Mouse (Mus musculus): Measurements from ENCODE around the gene Gnpnat1.
"Not testable (repeated sequence)": the region's sequence is repeated elsewhere in the genome, so short reads cannot be mapped to it uniquely, and the experiment has no call there.

Gene Gnpnat1

DNA sequence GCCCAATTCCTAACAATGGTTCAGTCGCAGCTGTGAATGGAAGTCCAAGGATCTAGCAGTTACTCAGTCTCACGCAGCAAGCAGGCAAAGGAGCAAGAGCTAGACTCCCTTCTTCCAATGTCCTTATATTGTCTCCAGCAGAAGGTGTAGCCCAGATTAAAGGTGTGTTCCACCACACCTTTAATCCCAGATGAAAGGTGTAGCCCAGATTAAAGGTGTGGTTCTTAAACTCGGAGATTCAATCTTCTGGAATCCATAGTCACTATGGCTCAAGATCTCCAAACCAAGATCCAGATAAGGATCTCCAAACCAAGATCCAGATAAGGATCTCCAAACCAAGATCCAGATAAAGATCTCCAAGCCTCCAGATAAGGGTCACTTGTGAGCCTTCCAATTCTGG lies at the start of gene Gnpnat1:
Gnpnat1 (minus strand) TSS at position 101 of the 400 bp plus-strand sequence.
- DNase-seq, result not testable (repeated sequence)

DNA sequence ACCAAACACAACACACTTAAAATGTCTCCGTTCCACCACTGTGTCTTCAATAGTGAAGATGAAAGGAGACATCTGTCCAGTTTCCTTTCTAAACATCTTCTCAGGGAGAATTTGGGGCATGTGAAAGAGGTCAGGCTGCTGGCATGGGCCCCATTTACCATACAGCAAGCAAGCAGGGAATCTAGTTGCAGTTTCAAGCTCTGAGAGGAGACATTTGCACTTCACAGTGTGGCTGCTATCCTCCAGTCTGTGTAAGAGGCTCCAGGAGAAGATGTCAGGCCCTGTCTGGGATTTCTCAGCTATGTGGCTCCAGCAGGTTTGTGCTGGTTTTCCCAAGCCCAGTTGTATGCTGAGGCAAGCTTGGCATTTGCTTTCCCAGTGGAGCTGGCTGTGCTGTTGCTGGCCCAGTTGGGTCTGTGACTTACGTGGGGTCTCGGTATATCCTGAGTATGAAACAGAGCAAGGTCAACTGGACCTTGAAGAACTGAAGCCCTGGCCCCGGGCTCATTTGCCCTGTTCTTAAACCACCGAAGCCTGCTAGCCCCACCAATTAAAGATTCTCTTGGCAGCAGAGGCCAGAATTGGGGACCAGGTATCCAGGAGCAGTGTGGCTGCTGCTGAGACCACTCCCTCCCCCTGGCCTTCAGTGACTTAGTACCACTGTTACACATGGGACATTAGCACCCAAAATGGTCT lies 49.0 kb upstream of the Gnpnat1 start:
- DNase-seq, result no peak

DNA sequence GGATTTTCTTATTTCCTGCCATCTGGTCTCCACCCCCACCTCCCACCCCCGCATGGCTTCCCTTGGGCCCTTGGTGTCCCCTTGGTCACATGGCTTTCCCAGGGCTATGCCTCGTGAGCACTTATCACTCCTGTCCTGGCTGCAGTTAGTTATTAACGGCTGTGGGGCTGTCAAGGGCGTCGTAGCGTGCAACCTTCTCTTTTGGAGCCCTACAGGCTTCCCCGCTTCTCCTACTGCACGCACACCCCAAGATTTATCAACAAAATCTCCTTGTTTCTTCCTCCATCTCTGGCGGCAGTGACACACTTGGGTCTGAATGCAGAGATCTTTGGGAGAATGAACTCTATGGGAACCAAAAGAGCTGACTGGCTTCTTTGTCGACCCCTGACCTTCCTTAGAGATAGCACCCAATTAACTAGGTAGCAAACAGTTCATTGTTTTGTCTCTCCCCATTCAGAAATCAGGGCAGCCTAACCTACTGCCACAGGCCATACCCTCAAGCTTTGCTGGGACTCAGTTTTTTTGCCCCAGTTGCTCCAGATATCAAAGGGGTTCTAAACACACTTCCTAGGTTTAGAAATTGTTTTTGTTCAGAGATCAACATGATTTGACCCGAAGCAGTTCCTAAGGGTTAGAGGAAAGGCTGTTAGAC lies 48.3 kb upstream of the Gnpnat1 start:
- peak; percentile 43 for DNase-seq

DNA sequence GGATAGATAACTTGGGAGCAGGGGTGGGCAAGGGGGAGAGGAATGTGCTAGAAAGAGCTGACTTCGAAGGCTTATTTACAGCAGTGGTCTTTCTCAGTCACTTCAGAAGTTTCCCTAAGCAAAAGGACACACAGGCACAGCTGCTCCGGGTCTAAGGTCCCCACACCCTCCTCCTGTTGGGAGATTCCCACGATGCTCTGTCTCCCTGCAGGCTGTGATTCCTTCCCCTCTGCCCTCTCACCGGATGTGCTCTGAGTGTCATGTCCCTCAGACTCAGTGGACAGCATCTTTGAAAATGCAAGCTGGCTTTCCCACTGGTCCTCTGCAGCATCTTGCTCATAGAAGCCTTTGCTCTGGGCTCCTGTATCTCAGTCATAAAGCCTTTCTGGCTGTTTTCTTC lies 47.4 kb upstream of the Gnpnat1 start:
- no peak for DNase-seq

DNA sequence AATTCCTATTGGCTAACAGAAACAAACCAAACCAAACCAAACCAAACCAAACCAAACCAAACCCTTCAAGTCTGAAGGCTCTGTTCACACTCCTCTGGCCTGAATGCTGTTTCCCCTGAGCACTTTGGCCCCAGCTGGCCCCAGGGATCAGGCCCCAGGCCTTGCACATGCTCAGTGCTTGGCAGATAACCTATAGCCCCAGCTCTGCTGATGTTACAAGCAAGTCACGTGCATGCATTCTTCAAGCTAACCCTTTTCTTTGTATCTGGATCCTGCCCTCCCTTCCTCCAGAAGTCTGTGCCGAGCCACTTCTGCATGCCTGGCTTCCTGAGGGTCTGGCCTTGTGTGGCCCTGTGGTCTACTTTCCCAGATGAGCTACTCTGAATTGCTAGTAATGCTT lies 46.4 kb upstream of the Gnpnat1 start:
- no peak for DNase-seq

DNA sequence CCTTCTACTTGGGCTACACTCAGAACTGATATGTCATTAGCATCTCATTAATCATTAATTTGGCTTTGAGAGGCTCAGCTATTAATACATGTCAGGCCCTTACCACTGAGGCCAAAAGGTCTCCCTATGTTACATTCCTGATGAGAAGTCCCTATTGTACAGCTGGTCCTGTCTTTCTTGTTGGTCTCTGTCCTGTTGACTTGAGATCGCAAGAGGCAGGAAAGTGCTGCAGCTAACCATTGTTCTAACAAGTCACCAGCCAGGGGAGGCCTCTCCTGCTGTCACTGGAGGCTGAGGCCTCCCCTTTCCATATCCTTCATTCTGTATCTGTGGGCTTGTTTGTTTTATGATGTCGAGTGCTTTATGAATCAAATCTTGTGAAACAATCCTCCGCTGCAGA lies 42.1 kb upstream of the Gnpnat1 start:
- DNase-seq, result no peak

DNA sequence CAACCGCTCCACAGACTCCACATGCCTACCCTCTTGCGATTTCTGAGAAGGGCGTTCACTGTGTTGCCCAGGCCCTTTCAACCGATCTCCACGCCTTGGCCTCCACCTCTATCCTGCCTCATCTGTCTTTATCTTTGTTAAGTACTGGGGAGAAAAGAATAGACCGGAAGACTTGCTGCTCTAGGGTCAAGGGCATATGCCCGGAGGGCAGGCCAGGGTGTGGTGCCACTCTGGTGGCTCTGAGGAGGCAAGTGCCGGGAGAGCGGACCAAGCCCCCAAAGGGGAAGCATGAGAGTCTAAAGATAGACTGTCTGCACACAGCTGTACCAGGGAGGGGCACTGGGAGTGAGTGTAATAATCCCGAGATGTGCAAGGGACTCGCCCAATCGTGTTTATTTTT lies 40.7 kb upstream of the Gnpnat1 start:
- no peak for DNase-seq

DNA sequence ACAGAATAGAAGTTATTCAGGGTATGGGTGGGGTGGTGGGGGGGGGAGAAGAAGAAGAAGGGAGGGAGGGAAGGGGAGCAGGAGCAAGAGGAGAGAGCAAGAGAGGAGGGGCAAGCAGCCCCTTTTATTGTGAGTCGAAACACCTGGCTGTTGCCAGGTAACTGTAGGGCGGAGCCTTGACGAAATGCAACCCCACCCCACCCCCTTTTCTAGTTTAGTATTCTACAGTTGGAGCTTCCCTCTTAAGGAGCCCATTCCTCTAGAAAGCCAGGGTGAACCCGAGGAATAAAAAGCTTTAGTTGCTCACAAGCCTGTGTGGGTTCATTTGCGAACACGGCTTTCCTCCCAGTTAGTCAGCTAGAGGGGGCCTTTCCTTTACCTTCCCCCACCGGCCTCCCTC lies 40.2 kb upstream of the Gnpnat1 start:
- DNase-seq, result no peak

DNA sequence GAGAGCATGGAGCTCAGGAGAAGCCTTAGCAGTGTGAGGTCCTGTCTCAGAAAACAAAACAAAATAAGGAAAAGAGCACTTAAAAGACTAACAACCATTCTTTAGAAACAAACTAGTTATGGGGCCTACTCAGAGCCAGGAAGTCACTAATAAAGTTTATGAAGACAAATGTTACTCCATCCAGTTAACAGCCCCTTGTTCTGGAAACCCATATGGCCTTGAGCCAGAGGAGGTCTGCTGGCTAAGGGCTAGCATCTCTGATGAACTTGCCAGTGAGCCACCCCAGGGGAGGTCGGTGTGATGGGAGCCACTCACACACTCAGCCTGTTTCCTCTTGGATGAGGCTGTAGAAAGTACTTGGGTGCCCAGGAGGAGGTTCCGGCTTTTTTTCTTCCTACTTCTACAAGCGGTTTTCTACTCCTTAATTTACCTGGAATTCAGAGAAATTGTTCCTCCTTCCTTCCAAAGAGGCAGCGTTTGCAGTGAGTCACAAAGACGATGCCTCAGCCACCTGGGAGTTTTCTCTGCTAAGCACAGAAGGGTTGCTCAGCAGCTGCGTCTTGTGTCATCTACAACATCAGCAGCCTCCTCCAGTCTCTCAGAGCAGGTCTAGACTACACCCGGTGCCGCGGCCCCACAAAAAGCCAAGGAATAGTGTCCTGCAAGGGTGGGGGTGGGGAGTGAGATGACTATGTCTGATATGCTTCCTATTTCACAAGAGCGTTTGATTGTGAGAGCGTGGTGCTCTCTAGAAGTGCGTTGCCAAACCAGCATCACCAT lies 38.3 kb upstream of the Gnpnat1 start:
- DNase-seq, result no peak

DNA sequence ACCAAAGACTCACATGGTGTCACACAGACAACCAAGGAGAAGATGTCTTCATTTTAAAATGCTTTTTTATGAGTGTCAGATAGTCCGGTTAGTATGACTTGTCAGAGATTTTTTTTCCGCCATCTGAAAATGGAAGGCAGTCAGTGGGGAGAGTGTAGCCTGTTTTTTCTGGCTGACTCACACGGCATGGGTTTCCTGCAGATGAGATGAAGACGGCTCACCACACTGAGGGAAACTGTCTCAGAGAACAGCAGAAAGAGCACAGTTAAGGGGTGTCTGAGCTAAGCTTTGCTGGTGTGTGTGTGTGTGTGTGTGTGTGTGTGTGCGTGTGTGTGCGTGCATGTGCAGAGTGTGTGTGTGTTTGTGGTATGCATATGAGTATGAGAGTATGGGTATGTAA lies 36.6 kb upstream of the Gnpnat1 start:
- DNase-seq, result no peak

DNA sequence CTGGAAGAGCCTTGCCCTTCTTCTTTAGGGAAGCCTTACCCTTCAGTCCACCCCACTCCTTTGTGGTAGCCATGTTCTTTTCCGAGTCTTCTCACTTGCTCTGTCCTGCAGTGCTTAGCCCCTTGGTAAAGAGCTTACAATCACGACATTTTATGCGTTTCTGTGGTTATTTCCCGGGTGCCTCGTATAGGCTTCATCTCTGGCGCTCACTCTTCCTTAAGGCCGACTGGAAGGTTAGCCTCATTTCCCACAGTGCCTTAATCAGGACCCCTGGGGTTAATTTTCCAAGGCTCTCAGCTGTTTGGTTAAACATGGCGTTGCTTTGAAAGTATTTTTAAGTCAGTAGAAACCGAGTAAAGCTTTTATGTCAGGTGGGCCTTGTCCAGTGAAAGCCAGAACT lies 34.7 kb upstream of the Gnpnat1 start:
- no peak for DNase-seq

DNA sequence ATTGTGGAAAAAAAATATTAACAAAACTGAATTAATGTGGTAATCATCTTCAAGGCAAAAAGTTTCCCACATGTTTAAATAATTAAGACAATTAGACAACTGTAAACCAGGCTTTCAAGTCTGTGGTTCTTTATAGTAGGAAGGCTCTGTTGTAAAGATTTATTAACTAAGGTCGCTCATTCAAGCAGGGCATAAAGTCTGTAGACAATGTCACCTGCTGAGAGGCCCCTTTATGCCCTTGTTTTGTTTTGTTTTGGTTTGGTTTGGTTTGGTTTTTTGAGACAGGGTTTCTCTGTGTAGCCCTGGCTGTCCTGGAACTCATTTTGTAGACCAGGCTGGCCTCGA lies 34.2 kb upstream of the Gnpnat1 start:
- no peak for DNase-seq

DNA sequence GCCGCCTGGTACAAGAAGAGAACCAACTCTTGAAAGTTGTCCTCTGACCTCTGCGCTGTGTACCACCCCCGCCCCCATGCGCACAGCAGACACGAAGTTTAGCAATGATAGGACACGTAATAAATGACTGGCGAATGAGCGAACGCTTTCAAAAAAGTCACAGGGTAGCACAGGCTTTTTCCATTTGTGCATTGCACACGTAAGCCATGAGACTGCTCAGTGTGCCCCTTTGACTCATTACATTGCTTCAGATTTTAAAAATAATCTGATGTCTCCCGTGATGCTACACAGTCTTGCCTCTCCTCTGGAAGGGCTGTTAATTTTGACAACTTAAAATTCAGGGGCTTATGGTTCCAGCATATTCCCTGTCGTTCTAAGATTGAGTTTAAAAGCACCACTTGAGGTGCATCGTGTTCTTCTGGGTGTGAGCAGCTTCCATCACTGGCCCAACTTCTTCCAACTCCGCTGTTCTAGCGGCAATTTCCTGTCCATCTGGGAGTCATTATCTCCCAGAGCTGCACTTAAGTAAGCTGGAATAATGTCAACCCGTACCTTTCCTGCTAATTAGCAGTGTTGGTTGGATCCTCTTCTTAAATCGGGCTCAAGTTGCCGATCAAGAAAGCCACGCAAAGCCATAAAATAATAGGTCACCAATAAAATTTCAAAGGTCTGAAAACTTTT lies 33.7 kb upstream of the Gnpnat1 start:
- DNase-seq, result no peak

DNA sequence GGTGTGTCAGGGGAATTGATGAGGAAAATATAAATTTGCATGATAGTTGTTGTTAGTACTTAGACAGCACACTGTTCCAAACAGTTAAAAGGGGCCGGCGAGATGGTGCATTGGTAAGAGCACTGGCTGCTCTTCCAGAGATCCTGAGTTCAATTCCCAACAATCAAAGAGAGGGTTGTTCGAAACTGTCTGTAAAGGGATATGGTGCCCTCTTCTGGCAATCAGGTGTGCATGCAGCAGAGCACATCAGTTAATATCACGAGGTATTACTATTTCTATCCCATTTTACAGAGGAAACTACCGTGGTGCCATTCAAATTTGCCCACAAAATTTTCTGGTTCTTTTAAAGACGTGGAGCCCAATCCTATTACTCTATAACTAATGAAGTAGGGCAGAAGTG lies 29.5 kb upstream of the Gnpnat1 start:
- DNase-seq, result no peak

DNA sequence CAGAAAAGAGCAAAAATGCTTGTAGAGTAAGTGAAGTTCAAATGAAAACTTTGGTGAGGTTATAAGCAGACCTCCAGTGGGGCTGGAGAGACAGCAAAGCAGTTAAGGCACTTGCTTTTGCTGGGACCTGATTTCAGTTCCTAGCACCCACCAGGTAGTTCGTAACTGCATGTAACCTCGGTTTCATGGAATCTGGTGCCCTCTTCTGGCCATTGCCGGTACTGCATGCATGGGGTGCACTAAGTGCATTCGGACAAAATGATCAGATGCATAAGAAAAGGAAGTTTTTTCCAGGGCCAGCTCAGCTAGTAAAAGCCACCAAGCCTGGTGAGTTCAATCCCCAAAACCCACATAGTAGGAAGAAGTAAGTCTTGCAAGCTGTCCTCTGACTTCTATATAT lies 27.3 kb upstream of the Gnpnat1 start:
- DNase-seq, result no peak

DNA sequence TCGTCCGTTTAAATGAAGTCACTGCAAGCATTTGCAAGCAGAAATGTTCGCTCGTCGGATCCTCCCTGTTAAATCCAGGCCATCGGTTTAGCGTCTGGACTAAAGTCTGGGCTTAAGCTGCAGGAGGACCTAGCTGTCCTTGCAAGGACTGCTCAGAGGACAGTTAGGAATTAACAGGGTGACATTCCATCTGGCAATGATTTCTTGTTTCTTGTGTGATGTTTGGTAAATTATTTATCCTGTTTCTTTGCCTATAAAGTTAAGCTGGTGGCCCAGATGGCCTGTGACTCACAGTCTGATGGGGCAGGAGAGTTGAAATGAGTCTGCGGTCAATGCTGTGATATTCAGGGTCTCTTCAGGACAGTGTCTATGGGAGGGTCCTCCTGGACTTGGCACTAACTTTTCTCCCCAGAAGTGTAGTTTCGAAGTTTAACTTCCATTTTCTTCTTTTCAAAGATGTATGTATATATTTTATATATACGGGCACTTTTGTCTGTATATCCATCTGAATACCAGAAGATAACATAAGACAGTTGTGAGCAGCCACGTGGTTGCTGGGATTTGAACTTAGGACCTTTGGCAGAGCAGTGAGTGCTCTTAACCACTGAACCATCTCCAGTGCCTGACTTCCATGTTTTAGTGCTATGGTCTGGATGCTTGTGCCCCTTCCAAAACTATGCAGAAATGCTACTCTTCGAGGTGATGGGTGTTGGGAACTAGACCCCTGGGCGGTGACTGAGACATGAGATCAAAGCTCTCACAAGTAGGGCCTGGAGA lies 25.5 kb upstream of the Gnpnat1 start:
- no peak for DNase-seq

DNA sequence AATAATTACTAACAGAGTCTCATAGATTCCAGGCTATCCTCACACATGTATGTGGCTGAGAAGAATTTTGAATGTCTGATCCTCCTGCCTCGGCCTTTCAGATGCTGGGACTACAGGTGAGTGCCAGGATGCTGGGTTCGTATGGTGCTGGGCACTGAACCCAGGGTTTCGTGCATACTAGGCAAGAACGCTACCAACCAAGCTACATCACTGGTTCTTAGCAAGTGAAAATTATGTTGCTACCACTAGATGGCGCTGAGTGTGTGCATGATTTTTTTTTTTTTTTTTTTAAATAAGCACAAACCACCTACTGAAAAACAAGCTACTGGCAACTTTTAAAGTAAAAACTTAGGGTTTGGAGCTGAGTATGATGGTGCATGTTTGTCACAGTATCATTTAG lies 18.5 kb upstream of the Gnpnat1 start:
- peak; percentile 25 for DNase-seq

DNA sequence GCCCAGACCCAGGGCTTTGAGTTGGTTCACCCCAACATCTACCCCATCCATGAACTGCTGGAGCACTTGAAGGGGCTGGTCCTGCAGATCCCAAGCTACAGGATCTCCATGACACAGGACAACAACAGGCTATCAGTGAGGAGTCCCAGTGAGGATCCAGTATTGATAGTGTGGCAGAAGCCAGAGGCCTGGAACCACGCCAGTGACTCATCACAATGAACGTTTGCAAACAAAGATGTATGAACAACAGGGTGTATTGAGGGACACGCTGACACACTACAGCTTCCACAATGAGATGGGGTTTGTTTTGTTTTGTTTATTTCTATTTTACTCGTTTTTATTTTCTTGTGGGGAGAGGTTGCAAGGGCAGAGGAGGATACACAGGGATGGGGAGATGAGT lies 17.7 kb upstream of the Gnpnat1 start:
- DNase-seq, result peak; percentile 21

DNA sequence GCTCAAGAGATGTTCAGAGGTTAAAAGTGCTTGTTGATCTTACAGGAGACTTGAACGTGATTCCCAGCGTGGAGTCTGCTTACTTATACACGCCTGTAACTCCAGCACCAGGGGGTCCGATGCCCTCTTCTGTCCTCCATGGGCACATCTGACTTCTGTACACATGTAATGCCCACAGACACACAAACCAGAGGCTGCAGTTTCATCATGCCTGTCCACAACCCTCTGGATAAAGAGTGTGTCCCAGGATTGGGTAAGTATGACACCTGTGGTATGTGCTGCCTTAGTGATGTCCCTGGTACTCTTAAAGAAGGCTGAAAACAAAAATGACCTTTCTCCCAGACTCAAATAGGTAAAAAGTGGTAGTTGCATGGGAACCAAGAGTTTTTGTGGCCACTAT lies 14.6 kb upstream of the Gnpnat1 start:
- DNase-seq, result no peak

DNA sequence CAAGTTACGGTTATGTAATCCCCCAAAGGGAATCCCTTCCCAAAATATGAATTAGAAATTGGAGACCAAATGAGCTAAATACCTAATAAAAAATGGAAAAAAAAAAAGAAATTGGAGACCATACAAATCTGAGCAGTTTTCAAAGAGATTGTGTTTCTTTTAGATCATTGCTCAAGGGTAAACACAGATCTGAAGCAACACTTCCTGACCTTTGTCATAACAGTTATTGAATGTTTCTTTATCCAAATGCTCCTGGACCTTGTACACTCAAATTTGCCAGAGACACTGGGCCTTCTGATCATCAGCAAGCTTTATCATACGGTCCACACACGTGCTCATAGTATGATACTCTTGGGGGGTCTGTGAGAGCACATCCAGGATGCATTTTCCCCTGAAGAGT lies 13.8 kb upstream of the Gnpnat1 start:
- no peak for DNase-seq

DNA sequence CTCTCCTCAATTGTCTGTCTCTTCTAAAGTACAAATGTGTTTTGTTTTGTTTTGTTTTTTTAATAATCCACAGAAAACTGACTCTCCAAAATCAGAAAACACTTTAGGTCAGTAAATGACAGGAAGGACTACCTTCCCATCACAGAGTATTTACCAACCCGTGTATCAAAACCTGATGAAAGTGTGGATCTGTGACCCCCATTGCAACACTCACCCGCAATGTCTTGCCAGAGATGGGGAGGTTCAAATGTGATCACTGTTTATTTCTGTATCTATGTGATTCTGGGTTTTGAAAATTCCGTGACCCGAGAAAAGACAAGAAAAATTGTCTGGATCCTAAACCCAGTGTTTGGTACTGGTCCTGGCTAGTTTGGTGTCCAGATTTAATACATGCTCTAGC lies 11.6 kb upstream of the Gnpnat1 start:
- DNase-seq, result no peak

DNA sequence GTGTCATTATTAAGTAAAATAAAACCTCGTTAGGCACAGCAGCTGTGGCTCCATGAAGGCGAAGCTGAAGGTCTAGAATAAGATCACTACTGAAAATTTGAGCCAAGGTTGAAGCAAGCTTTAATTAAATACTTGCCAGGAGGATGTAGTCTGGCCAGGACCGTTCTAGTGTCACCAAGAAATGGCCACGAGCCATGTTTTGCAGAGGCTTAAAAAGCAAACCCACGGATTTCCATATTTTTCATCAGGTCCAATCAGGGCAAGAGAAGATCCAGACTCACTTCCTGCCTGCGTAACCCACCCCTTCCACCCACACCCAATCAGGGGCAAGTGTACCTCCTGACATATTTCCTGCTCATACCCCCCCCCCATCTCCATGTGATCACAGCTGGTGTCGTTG lies 1.1 kb downstream of the Gnpnat1 start:
- no peak for DNase-seq

DNA sequence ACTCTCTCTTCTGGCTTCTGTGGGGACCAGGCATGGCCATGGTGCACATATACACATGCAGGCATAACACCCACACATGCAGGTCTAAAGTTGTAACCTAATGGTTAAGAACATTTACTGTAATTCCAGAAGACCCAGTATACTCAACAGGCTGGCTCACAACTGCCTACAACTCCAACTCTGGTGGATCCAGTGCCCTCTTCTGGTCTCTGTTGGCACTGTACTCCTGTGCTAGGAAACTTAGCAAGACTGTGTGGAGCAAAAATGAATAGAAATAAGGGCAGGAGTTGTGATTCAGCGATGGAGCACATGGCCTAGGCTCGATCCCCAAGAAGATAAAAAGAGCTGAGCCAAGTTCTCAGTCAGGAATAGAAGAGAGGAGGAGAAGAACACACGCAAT lies 4.9 kb downstream of the Gnpnat1 start:
- DNase-seq, result no peak

Measured in cerebellum, adult 9-11 months (tissue).